Mouse (Mus musculus): ENCODE results near the gene Atp6v1g1.

DNA sequence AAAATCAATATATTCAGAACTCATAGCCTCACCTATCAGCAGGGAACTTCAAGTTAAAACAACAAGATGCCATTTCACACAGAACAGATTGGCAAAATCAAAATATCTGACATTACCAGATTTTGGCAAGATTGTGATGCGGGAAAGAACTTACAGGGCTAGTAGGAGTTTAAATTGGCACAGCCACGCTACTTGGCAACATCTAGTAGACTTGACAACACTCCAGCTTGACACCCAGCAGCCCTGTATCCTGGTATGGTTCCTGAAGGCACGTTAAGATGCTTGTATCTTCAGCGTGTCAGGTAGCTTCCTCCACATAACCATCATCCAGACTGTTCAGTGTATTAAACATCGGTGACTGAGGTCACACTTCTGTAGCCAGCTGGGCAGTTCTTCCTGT is 37.1 kb upstream of the Atp6v1g1 start:
- TF ChIP-seq CTCF (IDR thresholded peaks at IDR 0.05; ENCODE audit: low read depth, low read length), result no peak
- no peak for TF ChIP-seq POLR2A (IDR thresholded peaks at IDR 0.05; ENCODE audit: insufficient read depth, low read length)
